Mouse (Mus musculus) CH12.LX (cell line): ENCODE results near the gene Smim24. TPM values are rescaled to one million over a fixed set of nuclear protein-coding genes. Genes with fewer than 3 reads are reported as not detected.

ENCODE experiments used
- DNase-seq: peaks from one replicate; pipeline ENCODE4 v3.0.0-alpha.2; 2013; ENCODE audit errors: extremely low read depth
- H3K27ac ChIP-seq: 2 replicates; pipeline ENCODE4 v1.5.1; 2012; ENCODE audit warnings: low read depth, mild to moderate bottlenecking, control low read depth, moderate library complexity; ENCODE audit not compliant: insufficient read depth
- H3K27me3 ChIP-seq: replicated peaks from 2 replicates; pipeline ENCODE3; 2012; ENCODE audit warnings: inconsistent platforms
- H3K36me3 ChIP-seq, 2 experiments: replicated peaks in 1 of 2; 2 replicates each; pipeline versions ENCODE3 to v1.6.1; 2012; ENCODE audit warnings: inconsistent platforms in 1 of 2, low read length in 1 of 2, mild to moderate bottlenecking in 1 of 2, mixed read lengths in 1 of 2, moderate library complexity in 1 of 2; ENCODE audit not compliant: control insufficient read depth in 1 of 2, insufficient read depth in 1 of 2
- H3K4me1 ChIP-seq, 2 experiments: 2 replicates each; pipeline ENCODE4 v1.6.1; 2012; ENCODE audit warnings: inconsistent platforms in 1 of 2, moderate library complexity in 1 of 2; ENCODE audit not compliant: insufficient read depth in 2 of 2, control insufficient read depth in 1 of 2
- H3K4me2 ChIP-seq: 2 replicates; pipeline ENCODE4 v1.6.1; 2012; ENCODE audit warnings: low read depth, mild to moderate bottlenecking, control low read depth; ENCODE audit not compliant: poor library complexity, insufficient read depth, severe bottlenecking
- H3K4me3 ChIP-seq, 3 experiments: fragments of 150-350 bp in 1 of 3; sonication (generic) in 1 of 3; replicated peaks in 1 of 3; 2 replicates each; pipeline versions ENCODE3 to v1.5.1; 2011 to 2012; ENCODE audit warnings: low read depth in 2 of 3, low read length in 2 of 3, mild to moderate bottlenecking in 2 of 3, moderate library complexity in 2 of 3, control low read depth in 1 of 3, improper control_type of control experiment in 1 of 3, inconsistent platforms in 1 of 3, mixed read lengths in 1 of 3; ENCODE audit not compliant: poor library complexity in 1 of 3
- H3K79me2 ChIP-seq: replicated peaks from 2 replicates; pipeline ENCODE4 v1.6.1; 2012; ENCODE audit warnings: mild to moderate bottlenecking, moderate library complexity; ENCODE audit not compliant: control insufficient read depth, poor library complexity, insufficient read depth, severe bottlenecking; ENCODE audit errors: extremely low read depth
- H3K9ac ChIP-seq: 2 replicates; pipeline ENCODE4 v1.6.1; 2012; ENCODE audit warnings: low read depth, mild to moderate bottlenecking, control low read depth, moderate library complexity; ENCODE audit not compliant: insufficient read depth
- H3K9me3 ChIP-seq: replicated peaks from 2 replicates; pipeline ENCODE3; 2012; ENCODE audit warnings: low read length, inconsistent platforms, mixed read lengths
- CHD1 ChIP-seq: IDR thresholded peaks from 2 replicates; pipeline ENCODE4 v1.6.1; 2012; ENCODE audit warnings: low read depth, low read length, improper control_type of control experiment, inconsistent platforms
- ETS1 ChIP-seq: conservative IDR thresholded peaks from 2 replicates; pipeline ENCODE4 v1.6.1; 2012; ENCODE audit warnings: low read depth, mild to moderate bottlenecking, inconsistent platforms, low read length, improper control_type of control experiment, moderate library complexity
- HCFC1 ChIP-seq: IDR thresholded peaks from 2 replicates; pipeline ENCODE4 v1.6.1; 2012; ENCODE audit warnings: low read depth, mild to moderate bottlenecking, inconsistent platforms, low read length, improper control_type of control experiment
- MAZ ChIP-seq: IDR thresholded peaks from 2 replicates; pipeline ENCODE4 v1.6.1; 2012; ENCODE audit warnings: low read depth, mild to moderate bottlenecking, inconsistent platforms, low read length, improper control_type of control experiment, moderate library complexity
- POLR2A ChIP-seq: IDR thresholded peaks from 2 replicates; pipeline ENCODE4 v1.6.1; 2011; ENCODE audit warnings: low read depth, mild to moderate bottlenecking, improper control_type of control experiment, low read length
- POLR2AphosphoS2 ChIP-seq: IDR thresholded peaks from 2 replicates; pipeline ENCODE4 v1.6.1; 2011; ENCODE audit warnings: low read depth, low read length, improper control_type of control experiment
- RAD21 ChIP-seq: IDR thresholded peaks from 2 replicates; pipeline ENCODE4 v1.6.1; 2011; ENCODE audit warnings: low read depth, mild to moderate bottlenecking, low read length, improper control_type of control experiment, moderate library complexity
- RCOR1 ChIP-seq: conservative IDR thresholded peaks from 2 replicates; pipeline ENCODE4 v1.6.1; 2012; ENCODE audit warnings: low read depth, mild to moderate bottlenecking, inconsistent platforms, low read length, improper control_type of control experiment
- TBP ChIP-seq: conservative IDR thresholded peaks from 2 replicates; pipeline ENCODE4 v1.6.1; 2011; ENCODE audit warnings: low read depth, low read length, improper control_type of control experiment
- ZKSCAN1 ChIP-seq: IDR thresholded peaks from 2 replicates; pipeline ENCODE4 v1.6.1; 2012; ENCODE audit warnings: low read depth, inconsistent platforms, low read length, improper control_type of control experiment, borderline replicate concordance
- dilution Hi-C: fragments of 300-500 bp; cut with MboI; formaldehyde crosslinking; loops from 2 replicates; pipeline ENCODE4 v1.14.3; 2020; ENCODE audit warnings: low sequenced_read_pairs; ENCODE audit not compliant: extremely low pct_unique_long_range_greater_than_20kb, extremely low pct_ligation_motif_present
- in situ Hi-C: fragments of 300-500 bp; cut with MboI; formaldehyde crosslinking; loops from 3 replicates; pipeline ENCODE4 v1.14.3; 2019; ENCODE audit warnings: low sequenced_read_pairs, low pct_ligation_motif_present, low pct_unique_long_range_greater_than_20kb, mixed read lengths
- polyA plus RNA-seq: library from polyadenylated mRNA; unstranded; fragments of >175 nt; gene quantifications from 2 replicates; pipeline ENCODE4 v1.2.1, GENCODE M21; 2012; ENCODE audit warnings: low read depth; ENCODE audit not compliant: insufficient read length
- total RNA-seq, 2 experiments: library from RNA; depleted of rRNA; stranded (reverse); fragments of 300-350 nt in 1 of 2; fragments of >200 nt in 1 of 2; gene quantifications; 2 replicates each; pipeline ENCODE4 v1.2.3; 2012 to 2014

The Smim24 gene
- total and polyA plus RNA-seq, 3 experiments = 0.13 to 0.64 TPM; not detected in 1

GRCm38 (mm10) chr10:81354738-81355477 is 37.9 kb upstream of the Smim24 start:
- in situ Hi-C loops = loop anchor here (10.0 kb wide), 1 partner anchor 160 kb away; no protein-coding TSS in a partner anchor
- Histone ChIP-seq H3K4me3 (no peak overlapping the region), H3K27me3 (no peaks in the 10 kb centered on the region), H3K4me1 (peaks cover 19 to 61% of the 10 kb centered on the region in 2 experiments), H3K4me2 (no peak overlapping the region), H3K79me2 (no peaks in the 10 kb centered on the region; the same call in 1 of the 2 replicates), H3K27ac (no peak overlapping the region), H3K36me3 (peaks cover 2 to 7% of the 10 kb centered on the region in 2 experiments), H3K9ac (no peak overlapping the region), H3K9me3 (no peaks in the 10 kb centered on the region)
- TF ChIP-seq TBP (no peak), ETS1 (no peak), POLR2AphosphoS2 (no peak), CHD1 (no peak), MAZ (no peak)
- no peak for DNase-seq
- dilution Hi-C loops = no loop called here

GRCm38 (mm10) chr10:81355533-81355932 is 37.3 kb upstream of the Smim24 start:
- Histone ChIP-seq H3K79me2 (no peaks in the 10 kb centered on the region; the same call in 1 of the 2 replicates), H3K9me3 (no peaks in the 10 kb centered on the region), H3K36me3 (peaks cover 4 to 12% of the 10 kb centered on the region in 2 experiments), H3K4me2 (no peak overlapping the region), H3K4me3 (no peak overlapping the region), H3K4me1 (peaks cover 22 to 65% of the 10 kb centered on the region in 2 experiments), H3K27me3 (no peaks in the 10 kb centered on the region)
- in situ Hi-C loops = loop anchor here (10.0 kb wide), 1 partner anchor 161 kb away; no protein-coding TSS in a partner anchor
- TF ChIP-seq POLR2A (no peak), RAD21 (no peak), TBP (no peak), CHD1 (no peak), RCOR1 (no peak), ZKSCAN1 (no peak), ETS1 (no peak), HCFC1 (no peak), MAZ (no peak)
- TF ChIP-seq, all 38 proteins: peak for 0
- Histone ChIP-seq H3K27ac (no peak overlapping the region), H3K9ac (no peak overlapping the region)
- dilution Hi-C loops = no loop called here
- DNase-seq = no peak
